ENCODE assay signal across 27 mouse cellular contexts in the genomic region with DNA sequence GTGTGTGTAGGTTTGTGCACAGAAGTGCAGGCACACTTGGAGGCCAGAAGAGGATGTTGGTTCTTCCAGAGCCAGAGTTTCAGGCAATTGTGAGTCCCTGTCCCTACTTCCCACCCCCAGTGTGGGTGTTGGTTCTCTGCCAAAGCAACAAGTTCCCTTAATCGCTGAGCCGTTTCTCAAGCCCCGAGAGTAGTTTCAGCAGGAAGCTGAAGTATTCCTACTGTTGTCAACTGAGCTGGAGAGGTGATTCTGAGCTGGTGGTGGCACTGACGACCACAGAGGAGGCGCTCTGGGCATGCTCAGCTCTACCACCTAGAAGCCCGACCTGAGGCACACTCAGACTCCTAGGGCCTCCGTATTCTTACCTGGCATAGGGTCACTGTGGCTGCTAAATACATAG. TPM values are rescaled to one million over a fixed set of nuclear protein-coding genes. Genes with fewer than 3 reads are reported as not detected.
A peak's percentile ranks its signal among the peaks of the same experiment; 100 is the strongest.
DNase-seq lines count a peak whose midpoint lies in the region; ATAC-seq and TF ChIP-seq lines count a peak whose summit lies in the region.
"Had no signal": no experiment of that assay in that cellular context is flagged by ENCODE, and none has a peak within 500 bp of the region (broad histone marks: within the 10 kb centered on the region; RNA-seq: fewer than 3 reads in every experiment).

A gene (minus strand): TSS at position 270 of the 400 bp plus-strand sequence.

- WGBS in kidney, embryonic 16.5 days: 51% methylated on average over 7 of the region's 7 CpGs

- no peaks in the 10 kb centered on the region for H3K9me3 ChIP-seq in kidney, embryonic 16.5 days (ENCODE audit: low read length)
- H3K9me3 ChIP-seq: embryonic facial prominence, embryonic 13.5 days; G1E; megakaryocyte, embryonic 14.5 days; midbrain, embryonic 15.5 days had no signal

- ATAC-seq in kidney, embryonic 16.5 days (ENCODE audit: low FRiP score, low TSS enrichment): no peak
- ATAC-seq: forebrain, embryonic 16.5 days; liver, postnatal 0 days; midbrain, embryonic 15.5 days had no signal

- DNase-seq in heart, adult 11 months: peak; percentile 92
- no peak for DNase-seq in heart, postnatal 25 days (ENCODE audit: low spot score)
- peak; percentile 29 to 42 for DNase-seq in kidney, postnatal 4 days
- DNase-seq in testis, postnatal 10 days (ENCODE audit: low spot score): no peak
- peak; percentile 28 for DNase-seq in telencephalon, adult 2 months (ENCODE audit: low read depth, low spot score)
- DNase-seq in urinary bladder, adult 2 months (ENCODE audit: low spot score): no peak
- DNase-seq: adrenal gland, postnatal 36 days; cerebellum, adult 8-10 months; gastrocnemius, postnatal 36 days; kidney, adult 11 months; left cerebral cortex, postnatal 4 days; liver, postnatal 0 days had no signal

- no peak for TF ChIP-seq POLR2A in testis, adult 2 months (IDR thresholded peaks at IDR 0.05; ENCODE audit: control insufficient read depth, low read depth, low read length)

- H3K4me1 ChIP-seq in kidney, embryonic 16.5 days (ENCODE audit: insufficient read depth, low read length): no peaks in the 10 kb centered on the region
- no peaks in the 10 kb centered on the region for H3K4me1 ChIP-seq in testis, adult 2 months (ENCODE audit: control insufficient read depth, insufficient read depth, low read length)
- H3K4me1 ChIP-seq: megakaryocyte, embryonic 14.5 days; midbrain, embryonic 15.5 days had no signal

- no peak within 1 kb of the TSS for H3K27ac ChIP-seq in kidney, embryonic 16.5 days (ENCODE audit: low read length)
- H3K27ac ChIP-seq in testis, adult 2 months (ENCODE audit: control insufficient read depth, insufficient read depth, low read depth, low read length): no peak within 1 kb of the TSS
- H3K27ac ChIP-seq: embryonic facial prominence, embryonic 13.5 days; midbrain, embryonic 15.5 days had no signal

- no peaks in the 10 kb centered on the region for H3K36me3 ChIP-seq in kidney, embryonic 16.5 days (ENCODE audit: insufficient read depth, low read length)
- H3K36me3 ChIP-seq in testis, adult 2 months (ENCODE audit: control insufficient read depth, insufficient read depth, low read length): no peaks in the 10 kb centered on the region
- H3K36me3 ChIP-seq: midbrain, embryonic 15.5 days had no signal

- no peak within 1 kb of the TSS for H3K4me2 ChIP-seq in kidney, embryonic 16.5 days (replicated peaks; ENCODE audit: low read depth, low read length)
- H3K4me2 ChIP-seq: embryonic facial prominence, embryonic 13.5 days; midbrain, embryonic 15.5 days had no signal

- H3K27me3 ChIP-seq in kidney, embryonic 16.5 days (ENCODE audit: insufficient read depth, low read length): no peaks in the 10 kb centered on the region
- H3K27me3 ChIP-seq in testis, adult 2 months (ENCODE audit: control insufficient read depth, insufficient read depth, low read length): no peaks in the 10 kb centered on the region
- H3K27me3 ChIP-seq: embryonic facial prominence, embryonic 13.5 days; midbrain, embryonic 15.5 days had no signal

- H3K4me3 ChIP-seq in kidney, embryonic 16.5 days (ENCODE audit: low read length): no peak within 1 kb of the TSS
- H3K4me3 ChIP-seq in testis, adult 2 months (ENCODE audit: control insufficient read depth, low read depth, low read length): no peak within 1 kb of the TSS
- H3K4me3 ChIP-seq: embryonic facial prominence, embryonic 13.5 days; megakaryocyte, embryonic 14.5 days; midbrain, embryonic 15.5 days; myocyte had no signal

- no peak within 1 kb of the TSS for H3K9ac ChIP-seq in kidney, embryonic 16.5 days (replicated peaks; ENCODE audit: low read length)
- H3K9ac ChIP-seq: embryonic facial prominence, embryonic 13.5 days; liver, postnatal 0 days; midbrain, embryonic 15.5 days had no signal

- intact Hi-C loops in heart, postnatal 25 days (cut with DNase I): no loop called here

- TF ChIP-seq CTCF in testis, adult 2 months (IDR thresholded peaks at IDR 0.05; ENCODE audit: control insufficient read depth, insufficient read depth, insufficient replicate concordance, low read depth, low read length): no peak

RNA-seq across cellular contexts. Expression of the gene that starts here (rescaled TPM):
- under 1 TPM in 1 of 2 experiments, not detected in 1; 0.17 TPM for total RNA-seq in heart, postnatal 25 days (2021)
- 0.08 and 0.12 TPM in 2 replicates for polyA plus RNA-seq in kidney, embryonic 16.5 days (2015; fragmentation: Nextera tagmentation; extraction: Ambion mirVana)
- 342 and 379 TPM in 2 replicates for polyA plus RNA-seq in testis, adult 2 months (2012; rRNA removed)
- 0.16 and 0.40 TPM in 2 replicates for polyA plus RNA-seq in urinary bladder, adult 2 months (2012; rRNA removed)
- total RNA-seq: adrenal gland, postnatal 36 days; G1E; gastrocnemius, postnatal 36 days; layer of hippocampus, adult 18-20 months; left cerebral cortex, adult 18-20 months; left cerebral cortex, postnatal 4 days; liver, adult 2 months had no signal
- polyA plus RNA-seq: embryonic facial prominence, embryonic 13.5 days; forebrain, embryonic 16.5 days; G1E; heart, embryonic 14.5 days; hindbrain, embryonic 11.5 days; liver, adult 2 months; liver, postnatal 0 days; midbrain, embryonic 15.5 days; myocyte; neural tube, embryonic 14.5 days; stomach, embryonic 14.5 days had no signal

Comparison
In these comparisons a context has a peak if more than half of its experiments do, and no peak if none do; other contexts are left out.
1. RNA of the gene that starts here (polyA plus RNA-seq): 342 to 379 TPM in testis, adult 2 months; 0.16 to 0.40 TPM in urinary bladder, adult 2 months and 0.08 to 0.12 TPM in kidney, embryonic 16.5 days; every median in the first group is over 100 times any median in the second.
2. DNase-seq: peak in heart, adult 11 months (single experiment), kidney, postnatal 4 days (2 of 2) and telencephalon, adult 2 months (single experiment); none in heart, postnatal 25 days (single experiment), testis, postnatal 10 days (single experiment) and urinary bladder, adult 2 months (single experiment).